Mouse (Mus musculus) liver, adult 2 months (tissue): ENCODE measurements around the gene Tmprss6. TPM values are rescaled to one million over a fixed set of nuclear protein-coding genes. Genes with fewer than 3 reads are reported as not detected.

ENCODE experiments used
- DNase-seq: peaks from one replicate; pipeline ENCODE4 v3.0.0-alpha.2; 2011; ENCODE audit warnings: low read depth, low spot score; ENCODE audit errors: extremely low read depth
- H3K27ac ChIP-seq: fragments of 200-500 bp; replicated peaks from 2 replicates; pipeline ENCODE4 v1.5.1; 2012; ENCODE audit warnings: low read depth, mild to moderate bottlenecking, control low read depth, inconsistent platforms, low read length; ENCODE audit not compliant: insufficient read depth
- H3K27me3 ChIP-seq: fragments of 200-500 bp; 2 replicates; pipeline ENCODE4 v1.6.1; 2012; ENCODE audit warnings: mild to moderate bottlenecking, moderate library complexity, low read length, inconsistent platforms; ENCODE audit not compliant: control insufficient read depth, insufficient read depth
- H3K36me3 ChIP-seq: fragments of 200-500 bp; 2 replicates; pipeline ENCODE4 v1.6.1; 2012; ENCODE audit warnings: low read length, inconsistent platforms; ENCODE audit not compliant: control insufficient read depth, insufficient read depth
- H3K4me1 ChIP-seq: fragments of 200-500 bp; 2 replicates; pipeline ENCODE4 v1.6.1; 2011; ENCODE audit warnings: low read length; ENCODE audit not compliant: control insufficient read depth, insufficient read depth
- H3K4me3 ChIP-seq: fragments of 200-500 bp; 2 replicates; pipeline ENCODE4 v1.5.1; 2011; ENCODE audit warnings: low read depth, mild to moderate bottlenecking, control low read depth, low read length, moderate library complexity; ENCODE audit not compliant: insufficient read depth
- H3K79me2 ChIP-seq: fragments of 200-500 bp; 2 replicates; pipeline ENCODE4 v1.6.1; 2012; ENCODE audit warnings: inconsistent platforms, mild to moderate bottlenecking, low read length, moderate library complexity; ENCODE audit not compliant: control insufficient read depth, insufficient read depth
- H3K9ac ChIP-seq: fragments of 200-500 bp; 2 replicates; pipeline ENCODE4 v1.6.1; 2012; ENCODE audit warnings: low read depth, mild to moderate bottlenecking, control low read depth, inconsistent platforms, low read length
- CTCF ChIP-seq: fragments of 200-500 bp; IDR thresholded peaks from 2 replicates; pipeline ENCODE4 v1.5.1; 2011; ENCODE audit warnings: low read depth, low read length, control low read depth
- POLR2A ChIP-seq: fragments of 200-500 bp; IDR thresholded peaks from 2 replicates; pipeline ENCODE4 v1.6.1; 2011; ENCODE audit warnings: low read length, control low read depth; ENCODE audit not compliant: insufficient read depth; ENCODE audit errors: extremely low read depth
- WGBS: fragments of 180-500 bp; shearing (Covaris S2); methylation state at CpG from one replicate; pipeline ENCODE4 v1.1.7; 2018; 5-methylcytosine and 5-hydroxymethylcytosine counted together
- polyA plus RNA-seq: library from polyadenylated mRNA; depleted of rRNA; stranded (reverse); fragments of >200 nt; gene quantifications from 2 replicates; pipeline ENCODE4 v1.2.3, GENCODE M21; 2012
- total RNA-seq: library from RNA; depleted of rRNA; stranded (reverse); fragments of >200 nt; gene quantifications from 2 replicates; pipeline ENCODE4 v1.2.3, GENCODE M21; 2014

The Tmprss6 gene
- total and polyA plus RNA-seq, 2 experiments: 188 to 514 TPM

GRCm38 (mm10) chr15:78406293-78406934, 62.0 kb downstream of the Tmprss6 start, which contains the start of gene Mpst:
Gene Mpst (plus strand): TSS chr15:78406416.
- Histone ChIP-seq H3K79me2 (peaks cover 33% of the 10 kb centered on the region; the same call in 1 of the 2 replicates), H3K36me3 (no peaks in the 10 kb centered on the region), H3K4me3 (peak within 1 kb of the TSS; percentile 91), H3K27ac (peak within 1 kb of the TSS; percentile 100), H3K4me1 (peaks cover 24% of the 10 kb centered on the region), H3K27me3 (no peaks in the 10 kb centered on the region), H3K9ac (peak within 1 kb of the TSS; percentile 98)
- DNase-seq: peak; percentile 86
- peak; percentile 94 for TF ChIP-seq POLR2A
- TF ChIP-seq CTCF: no peak
- under 1% methylated on average over 40 of the region's 40 CpGs for WGBS

- WGBS: under 1% methylated on average over 34 of the region's 34 CpGs
- Histone ChIP-seq H3K4me1 (peaks cover 26% of the 10 kb centered on the region), H3K4me3 (peak within 1 kb of the TSS; percentile 91), H3K36me3 (no peaks in the 10 kb centered on the region), H3K9ac (peak within 1 kb of the TSS; percentile 98), H3K79me2 (peaks cover 27% of the 10 kb centered on the region; the same call in 1 of the 2 replicates), H3K27me3 (no peaks in the 10 kb centered on the region), H3K27ac (peak within 1 kb of the TSS; percentile 100)
- TF ChIP-seq POLR2A: peak; percentile 85; the same call in 1 of the 2 replicates
- TF ChIP-seq CTCF: no peak
- peak; percentile 97 for DNase-seq
These were observed 62.8 kb downstream of the Tmprss6 start, which contains the start of gene Tst for GRCm38 (mm10) chr15:78405517-78406211. Gene Tst (minus strand): TSS chr15:78405907.

- H3K27ac ChIP-seq: peak overlapping the region; percentile 90
- peak overlapping the region; percentile 91 for H3K4me3 ChIP-seq
- H3K79me2 ChIP-seq: peaks cover 21% of the 10 kb centered on the region; the same call in 1 of the 2 replicates
- 0 out of 2 replicates have a peak, but pooled peaks cover under 1% of the 10 kb centered on the region for H3K36me3 ChIP-seq
- H3K4me1 ChIP-seq: peaks cover 26% of the 10 kb centered on the region
- no peak for TF ChIP-seq POLR2A
- no peak for TF ChIP-seq CTCF
- 12% methylated on average over 11 of the region's 11 CpGs for WGBS
- peak; percentile 58 for DNase-seq
- peak overlapping the region; percentile 90 for H3K9ac ChIP-seq
- no peaks in the 10 kb centered on the region for H3K27me3 ChIP-seq
These were observed 63.3 kb downstream of the Tmprss6 start for GRCm38 (mm10) chr15:78405098-78405497.

GRCm38 (mm10) chr15:78403896-78404295, 64.5 kb downstream of the Tmprss6 start:
- Histone ChIP-seq H3K9ac (peak overlapping the region; percentile 56), H3K4me1 (peaks cover 23% of the 10 kb centered on the region), H3K27ac (peak overlapping the region; percentile 90), H3K36me3 (0 out of 2 replicates have a peak, but pooled peaks cover 3% of the 10 kb centered on the region), H3K4me3 (peak overlapping the region; percentile 51), H3K79me2 (peaks cover 21% of the 10 kb centered on the region; the same call in 1 of the 2 replicates), H3K27me3 (no peaks in the 10 kb centered on the region)
- WGBS: 22% methylated on average over 1 of the region's 1 CpGs
- DNase-seq: peak; percentile 91
- TF ChIP-seq CTCF (no peak), POLR2A (no peak)

DNA sequence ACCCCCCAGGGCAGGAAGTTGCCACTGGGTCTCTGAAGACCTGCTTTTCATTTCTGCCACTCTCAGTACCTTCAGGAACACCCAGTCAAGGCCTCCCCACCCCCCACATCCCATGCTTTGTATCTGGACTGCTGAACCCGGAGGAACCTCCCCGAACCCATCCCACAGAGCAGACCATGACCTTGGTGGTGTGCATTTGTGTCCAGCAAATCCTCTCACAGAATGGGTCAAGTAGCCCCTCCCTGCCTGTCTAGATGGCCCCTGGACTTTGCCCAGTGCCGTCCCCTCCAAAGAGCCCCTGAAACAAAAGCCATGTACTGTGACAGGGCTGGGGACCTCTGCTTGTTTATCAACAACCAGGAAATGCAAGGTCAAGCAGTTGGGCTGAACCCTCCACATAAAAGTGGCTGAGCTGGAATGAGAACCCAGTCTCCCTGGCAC, 65.1 kb downstream of the Tmprss6 start:
- peaks cover 21% of the 10 kb centered on the region; the same call in 1 of the 2 replicates for H3K79me2 ChIP-seq
- peaks cover 17% of the 10 kb centered on the region for H3K4me1 ChIP-seq
- H3K27ac ChIP-seq: peak overlapping the region; percentile 90
- WGBS: 6% methylated on average over 3 of the region's 3 CpGs
- peak overlapping the region; percentile 51 for H3K4me3 ChIP-seq
- no peaks in the 10 kb centered on the region for H3K27me3 ChIP-seq
- H3K36me3 ChIP-seq: 0 out of 2 replicates have a peak, but pooled peaks cover 3% of the 10 kb centered on the region
- peak; percentile 90 for DNase-seq
- peak overlapping the region; percentile 56 for H3K9ac ChIP-seq
- TF ChIP-seq POLR2A (no peak), CTCF (no peak)
